In the genomic region with DNA sequence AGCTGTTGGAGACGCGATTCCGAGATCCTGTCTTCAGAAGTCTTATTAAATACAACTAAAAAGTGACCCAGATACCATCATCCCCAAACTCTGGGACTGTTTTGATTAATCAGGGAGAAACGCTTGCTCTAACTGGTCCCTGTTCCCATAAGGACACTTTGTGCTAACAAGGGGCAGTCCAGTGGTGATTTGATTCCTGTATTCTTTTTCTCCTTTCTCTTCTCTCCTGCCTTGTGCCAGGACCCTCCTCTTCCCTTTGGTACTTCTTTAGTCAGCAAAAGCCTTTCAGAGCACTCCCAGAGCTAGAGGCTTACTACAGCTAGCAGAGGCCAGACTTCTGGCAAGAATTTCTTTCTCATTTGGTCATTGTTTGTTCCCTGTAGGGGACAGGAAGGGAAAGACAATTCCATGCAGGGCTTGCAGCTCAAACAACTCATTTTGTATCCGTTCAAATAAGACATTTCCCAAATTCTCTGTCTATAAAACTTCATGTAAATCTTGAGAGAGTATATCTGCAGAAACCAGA, we compare ENCODE assay signal across 10 mouse cellular contexts.
DNase-seq lines count a peak whose midpoint lies in the region; ATAC-seq lines count a peak whose summit lies in the region.
"Had no signal": no experiment of that assay in that cellular context is flagged by ENCODE, and none has a peak within 500 bp of the region (broad histone marks: within the 10 kb centered on the region; RNA-seq: fewer than 3 reads in every experiment).

No protein-coding gene starts in this region.

- no peak overlapping the region for H3K4me2 ChIP-seq in forebrain, embryonic 11.5 days (ENCODE audit: low read depth, low read length, severe bottlenecking)
- H3K4me2 ChIP-seq in forebrain, embryonic 14.5 days (ENCODE audit: low read length): no peak overlapping the region
- H3K4me2 ChIP-seq in kidney, embryonic 15.5 days: no peak overlapping the region
- no peak overlapping the region for H3K4me2 ChIP-seq in limb, embryonic 13.5 days (replicated peaks)
- H3K4me2 ChIP-seq: liver, embryonic 13.5 days had no signal

- no peaks in the 10 kb centered on the region for H3K27me3 ChIP-seq in forebrain, embryonic 11.5 days (ENCODE audit: control insufficient read depth, insufficient read depth, low read length)
- no peaks in the 10 kb centered on the region for H3K27me3 ChIP-seq in forebrain, embryonic 14.5 days (replicated peaks; ENCODE audit: control insufficient read depth, insufficient read depth, low read length)
- no peaks in the 10 kb centered on the region for H3K27me3 ChIP-seq in kidney, embryonic 15.5 days
- no peaks in the 10 kb centered on the region for H3K27me3 ChIP-seq in limb, embryonic 13.5 days
- H3K27me3 ChIP-seq: liver, embryonic 13.5 days had no signal

- no peak for DNase-seq in forebrain, embryonic 11.5 days (ENCODE audit: low spot score)
- DNase-seq in forebrain, embryonic 14.5 days (ENCODE audit: low spot score): no peak
- no peak for DNase-seq in kidney, adult 18-20 months
- DNase-seq in adipocyte (ENCODE audit: low spot score): peak; percentile 20
- DNase-seq in cerebellum, postnatal 4 days (ENCODE audit: low spot score in 2 of 2): no peak
- DNase-seq: cerebellum, adult 9-10 months; liver, embryonic 13.5 days had no signal

- peak overlapping the region; percentile 2; the same call in 1 of the 2 replicates for H3K27ac ChIP-seq in forebrain, embryonic 11.5 days (ENCODE audit: low read depth, low read length)
- H3K27ac ChIP-seq in forebrain, embryonic 14.5 days (ENCODE audit: low read depth, low read length): no peak overlapping the region
- peak overlapping the region; percentile 82 for H3K27ac ChIP-seq in kidney, embryonic 15.5 days
- peak overlapping the region; percentile 63 for H3K27ac ChIP-seq in limb, embryonic 13.5 days
- H3K27ac ChIP-seq: liver, embryonic 13.5 days had no signal

- ATAC-seq in forebrain, embryonic 11.5 days (replicated peaks; ENCODE audit: low FRiP score): no peak
- no peak for ATAC-seq in forebrain, embryonic 14.5 days
- no peak; the same call in 1 of the 2 replicates for ATAC-seq in kidney, embryonic 15.5 days (replicated peaks; ENCODE audit: low FRiP score)
- ATAC-seq in limb, embryonic 13.5 days (ENCODE audit: low FRiP score, low read depth): no peak
- ATAC-seq in frontal cortex, adult (ENCODE audit: low TSS enrichment): no peak

- no peaks in the 10 kb centered on the region for H3K36me3 ChIP-seq in forebrain, embryonic 11.5 days (ENCODE audit: control insufficient read depth, insufficient read depth, low read length)
- no peaks in the 10 kb centered on the region for H3K36me3 ChIP-seq in forebrain, embryonic 14.5 days (ENCODE audit: control insufficient read depth, insufficient read depth, low read length)
- H3K36me3 ChIP-seq in kidney, embryonic 15.5 days: no peaks in the 10 kb centered on the region
- H3K36me3 ChIP-seq in limb, embryonic 13.5 days: no peaks in the 10 kb centered on the region
- H3K36me3 ChIP-seq: liver, embryonic 13.5 days had no signal

- no peak overlapping the region for H3K9ac ChIP-seq in forebrain, embryonic 11.5 days (ENCODE audit: low read length)
- no peak overlapping the region for H3K9ac ChIP-seq in forebrain, embryonic 14.5 days (ENCODE audit: low read length)
- no peak overlapping the region for H3K9ac ChIP-seq in kidney, embryonic 15.5 days
- H3K9ac ChIP-seq in limb, embryonic 13.5 days: no peak overlapping the region
- H3K9ac ChIP-seq: liver, embryonic 13.5 days had no signal

- H3K9me3 ChIP-seq in forebrain, embryonic 11.5 days (ENCODE audit: control insufficient read depth, low read length): no peaks in the 10 kb centered on the region
- no peaks in the 10 kb centered on the region for H3K9me3 ChIP-seq in forebrain, embryonic 14.5 days (replicated peaks; ENCODE audit: control insufficient read depth, low read length)
- H3K9me3 ChIP-seq in kidney, embryonic 15.5 days (replicated peaks): no peaks in the 10 kb centered on the region
- no peaks in the 10 kb centered on the region for H3K9me3 ChIP-seq in limb, embryonic 13.5 days
- H3K9me3 ChIP-seq: liver, embryonic 13.5 days had no signal

- H3K4me1 ChIP-seq in forebrain, embryonic 11.5 days (replicated peaks; ENCODE audit: control insufficient read depth, insufficient read depth, low read length): no peaks in the 10 kb centered on the region
- no peaks in the 10 kb centered on the region for H3K4me1 ChIP-seq in forebrain, embryonic 14.5 days (ENCODE audit: control insufficient read depth, insufficient read depth, low read length)
- H3K4me1 ChIP-seq in kidney, embryonic 15.5 days: peaks cover 8% of the 10 kb centered on the region; the same call in 1 of the 2 replicates
- peaks cover 24% of the 10 kb centered on the region for H3K4me1 ChIP-seq in limb, embryonic 13.5 days
- H3K4me1 ChIP-seq: liver, embryonic 13.5 days had no signal

- 35% methylated on average over 5 of the region's 5 CpGs for WGBS in forebrain, embryonic 11.5 days
- WGBS in forebrain, embryonic 14.5 days: 20% methylated on average over 5 of the region's 5 CpGs
- 46% methylated on average over 5 of the region's 5 CpGs for WGBS in kidney, embryonic 15.5 days
- WGBS in limb, embryonic 13.5 days: 47% methylated on average over 5 of the region's 5 CpGs

- no peak overlapping the region for H3K4me3 ChIP-seq in forebrain, embryonic 11.5 days (ENCODE audit: low read depth, low read length)
- H3K4me3 ChIP-seq in forebrain, embryonic 14.5 days (ENCODE audit: low read depth, low read length): no peak overlapping the region
- H3K4me3 ChIP-seq in kidney, embryonic 15.5 days (replicated peaks): no peak overlapping the region
- H3K4me3 ChIP-seq in limb, embryonic 13.5 days: no peak overlapping the region
- H3K4me3 ChIP-seq: liver, embryonic 13.5 days had no signal
